Mouse (Mus musculus) 3T3-L1 (cell line): ENCODE measurements around the gene Tshr.
A peak's percentile ranks its signal among the peaks of the same experiment; 100 is the strongest.

Experiments
- DNase-seq: peaks from one replicate; pipeline ENCODE4 v3.0.0-alpha.2; 2015; ENCODE audit warnings: low read depth, low spot score

The Tshr gene

DNA sequence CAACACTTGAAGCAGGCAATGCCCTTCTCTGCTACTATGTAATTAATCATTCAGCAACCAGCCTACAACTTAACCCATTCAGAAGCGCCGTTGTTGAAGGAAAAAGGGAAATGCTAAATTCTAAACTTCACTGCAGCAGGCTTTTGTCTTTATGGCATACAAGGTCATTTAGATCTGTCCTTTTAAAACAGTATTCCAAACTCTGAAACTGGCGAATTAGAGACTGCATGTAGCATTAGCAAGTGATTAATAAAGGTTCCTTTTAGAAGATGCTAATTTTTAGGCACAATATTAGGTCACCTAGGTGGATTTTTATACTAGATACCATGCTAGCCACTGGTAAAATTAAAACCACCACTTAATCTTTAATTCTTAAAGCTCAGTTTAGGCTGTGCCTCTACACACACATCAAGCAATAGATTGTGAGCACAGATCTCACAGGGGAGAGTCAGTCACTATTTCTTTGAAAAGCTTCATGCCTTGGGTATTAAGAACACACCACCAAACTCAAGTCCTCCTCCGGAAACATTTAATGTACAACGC lies 203.2 kb downstream of the Tshr start:
- DNase-seq = peak; percentile 22

DNA sequence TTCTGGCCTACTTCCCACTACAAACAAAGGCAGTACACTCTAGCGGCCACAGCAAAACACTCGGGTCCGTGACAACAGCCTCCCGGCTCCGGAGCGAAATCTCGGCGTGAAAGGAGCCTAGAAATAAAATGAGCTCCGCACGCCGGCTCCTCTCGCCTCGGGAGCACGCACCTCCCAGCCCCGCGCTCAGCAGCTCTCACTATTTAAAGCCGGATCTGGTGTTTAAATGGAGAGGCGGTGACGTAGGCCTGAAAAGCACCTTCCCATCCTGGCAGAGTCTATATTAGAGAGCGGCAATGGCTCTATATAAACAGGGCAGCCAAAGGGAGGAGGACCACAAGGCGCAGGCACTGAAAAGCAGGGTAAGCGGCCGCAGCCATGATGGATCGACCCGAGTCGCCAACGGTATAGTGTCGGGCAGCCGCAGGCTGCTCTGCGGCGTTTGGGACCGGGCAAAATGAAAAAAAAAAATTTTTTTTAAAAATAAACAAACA lies 203.9 kb downstream of the Tshr start:
- peak; percentile 96 for DNase-seq

DNA sequence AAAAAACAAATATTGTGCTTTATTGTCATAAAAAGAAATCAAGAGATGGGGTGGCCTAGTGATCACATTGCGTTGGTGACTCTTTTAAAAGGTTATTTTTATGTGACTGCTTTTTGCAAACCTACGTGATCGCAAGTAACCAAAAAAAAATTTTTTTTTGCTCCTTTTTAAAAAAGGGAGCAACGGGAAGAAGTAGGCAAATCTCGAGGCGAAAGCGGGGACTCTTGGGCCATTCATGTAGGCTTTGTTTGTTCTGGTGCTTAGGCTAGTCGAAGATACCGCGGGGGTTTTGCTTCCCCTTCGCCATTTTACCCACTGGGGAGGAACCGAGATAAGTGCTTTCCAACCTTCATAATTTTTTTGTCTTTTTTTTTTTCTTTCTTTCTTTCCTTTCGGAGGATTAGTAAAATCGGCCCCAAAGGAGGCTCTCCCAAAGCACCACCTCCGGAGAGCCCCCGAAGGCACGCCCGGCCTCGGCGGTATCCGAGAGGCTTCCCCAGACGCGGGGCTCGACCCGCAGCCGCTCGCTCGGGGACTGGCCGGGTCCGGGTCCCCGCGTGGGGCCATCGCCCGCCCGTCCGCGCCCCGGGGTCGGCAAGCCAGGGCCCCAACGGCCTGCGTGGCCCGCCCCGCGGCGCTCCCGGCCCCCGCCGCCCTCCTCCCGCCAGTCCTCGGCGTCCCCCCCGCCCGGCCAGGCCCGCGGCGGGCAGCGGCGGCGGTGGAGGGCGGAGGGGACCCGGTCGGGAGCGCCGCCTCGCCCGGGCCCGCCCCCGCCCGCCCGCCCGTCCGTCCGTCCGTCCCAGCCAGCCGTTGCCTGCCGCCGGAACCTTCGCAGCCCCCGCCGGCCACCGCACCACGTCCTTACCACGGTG lies 204.5 kb downstream of the Tshr start:
- DNase-seq = peak; percentile 63

DNA sequence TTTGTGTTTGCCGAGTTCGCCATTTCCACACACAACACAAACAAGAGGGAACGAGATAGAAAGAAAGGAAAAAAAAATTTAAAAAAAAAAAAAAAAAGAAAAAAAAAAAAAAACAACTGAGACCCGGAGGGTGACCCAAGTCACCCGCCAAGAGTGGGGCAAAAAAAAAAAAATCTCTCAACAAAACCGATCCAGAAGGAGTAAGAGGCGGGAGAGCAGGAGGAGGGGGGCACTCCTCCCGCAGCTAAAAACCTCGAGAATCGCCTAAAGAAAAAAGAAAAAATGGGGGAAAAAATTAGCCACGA lies 205.1 kb downstream of the Tshr start:
- no peak for DNase-seq

DNA sequence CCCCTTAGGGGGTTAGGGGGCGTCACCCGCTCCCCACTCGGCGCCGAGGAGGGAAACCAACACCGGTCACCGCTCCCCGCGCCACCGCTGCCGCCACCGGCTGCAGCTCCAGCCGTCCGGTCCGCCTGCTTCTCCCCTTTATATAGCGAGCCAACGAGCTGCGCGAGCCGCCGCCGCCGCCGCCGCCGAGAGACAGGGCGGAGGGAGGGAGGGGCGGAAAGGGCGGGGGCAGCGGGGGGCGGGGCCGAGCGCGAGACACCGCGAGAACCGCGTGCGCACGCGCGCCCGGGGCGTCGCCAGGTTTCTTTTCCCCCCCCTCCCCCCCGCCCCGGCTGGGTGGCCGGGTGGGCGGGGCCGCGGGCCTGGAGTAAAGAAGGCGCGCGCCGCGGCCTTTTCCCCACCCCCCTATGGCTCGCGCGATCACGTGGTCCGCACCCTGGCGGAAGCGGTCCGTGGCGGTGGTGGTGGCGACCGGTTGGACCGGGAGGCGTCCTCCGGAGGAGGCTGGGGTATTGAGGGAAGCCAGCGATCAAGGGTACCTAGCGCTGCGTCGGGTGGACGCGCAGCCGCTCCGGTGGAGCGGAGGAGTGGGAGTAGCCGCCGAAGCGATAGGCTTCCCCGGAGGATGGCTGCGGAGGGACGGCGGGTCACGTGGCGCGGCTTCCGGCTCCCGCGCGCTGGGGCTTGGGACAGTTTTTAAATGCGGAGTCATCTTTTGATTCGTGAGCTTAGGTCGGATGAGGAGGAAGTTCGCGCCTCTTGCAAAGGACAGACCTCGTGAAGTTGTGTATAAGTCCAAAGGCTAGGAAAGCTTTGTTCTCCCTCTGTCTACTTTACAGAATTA lies 205.7 kb downstream of the Tshr start, which contains the start of gene Gtf2a1:
TSS of gene Gtf2a1 (minus strand) at position 641 of the 844 bp plus-strand sequence.
- DNase-seq = peak; percentile 86

DNA sequence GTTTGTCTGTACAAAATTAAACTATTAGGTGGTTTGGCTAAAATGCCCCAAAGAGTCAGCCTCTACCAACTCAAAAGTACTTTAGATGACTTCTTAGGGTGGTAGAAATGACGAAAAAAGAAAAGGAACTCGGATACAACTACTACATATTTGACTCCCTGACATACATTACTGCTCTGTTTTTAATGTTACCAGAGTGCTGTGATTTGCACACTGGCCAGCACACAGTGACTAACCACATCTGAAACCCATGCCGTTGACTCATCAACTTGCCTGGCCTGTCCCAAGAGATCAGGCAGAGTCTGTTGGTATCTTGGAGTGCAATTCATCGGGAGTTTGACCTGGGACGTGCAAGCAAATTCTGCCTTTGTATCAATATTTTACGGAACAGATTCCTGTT lies 206.4 kb downstream of the Tshr start:
- DNase-seq = peak; percentile 93

DNA sequence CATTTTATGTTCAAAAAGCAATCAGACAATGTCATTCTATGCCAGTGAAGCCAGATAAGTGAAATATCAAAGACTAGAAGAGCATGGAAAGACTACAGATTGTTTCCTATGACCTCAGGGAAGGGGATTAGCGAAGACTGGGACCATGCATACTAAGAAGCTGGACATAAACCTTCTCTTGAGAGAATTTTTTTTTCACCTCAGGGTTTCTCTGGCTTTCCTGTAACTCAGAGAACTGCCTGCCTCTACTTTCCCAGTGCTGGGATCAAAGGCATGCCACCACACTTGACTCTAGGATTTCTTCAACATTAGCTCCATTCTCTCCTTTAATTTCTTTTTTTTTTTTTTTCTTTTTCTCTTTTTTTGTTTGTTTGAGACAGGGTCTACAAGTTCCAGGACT lies 206.8 kb downstream of the Tshr start:
- DNase-seq = no peak

DNA sequence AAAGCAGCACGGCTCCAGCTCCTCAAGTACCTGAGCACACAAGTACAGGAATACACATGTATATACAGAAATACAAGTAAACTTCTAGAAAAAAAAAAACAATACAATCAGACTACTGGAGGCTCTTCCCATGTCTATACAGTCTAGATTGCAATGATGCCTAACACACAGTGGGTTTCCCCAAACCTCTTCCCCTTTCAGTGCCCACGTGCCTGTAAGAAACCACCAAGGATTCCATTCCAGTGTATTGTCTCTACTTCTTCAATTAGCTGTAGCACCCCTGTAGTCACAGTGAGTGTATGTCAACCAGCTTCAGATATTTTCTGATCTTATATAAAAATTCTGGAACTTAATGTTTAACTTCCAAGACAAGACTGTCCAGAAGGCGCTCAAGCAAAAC lies 207.8 kb downstream of the Tshr start:
- no peak for DNase-seq
